In the genomic region with DNA sequence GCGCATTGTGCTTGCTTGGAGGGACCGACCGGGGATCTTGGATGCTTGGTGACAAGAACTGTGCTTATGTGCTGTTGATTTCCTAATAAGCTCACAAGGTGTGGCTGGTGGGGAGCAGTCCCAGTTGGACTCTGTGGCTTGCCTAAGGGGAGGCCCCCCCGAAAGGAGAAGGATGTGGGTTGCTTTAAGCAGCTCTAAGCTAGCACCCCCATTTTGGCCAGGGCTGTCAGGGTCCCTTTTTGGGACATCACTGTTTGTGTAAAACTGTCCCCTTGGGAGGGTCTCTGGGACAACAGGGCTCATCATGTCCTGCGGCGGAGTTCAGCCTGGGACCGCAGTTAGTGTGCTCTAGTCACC, we compare ENCODE assay signal across 8 mouse cellular contexts. TPM values are rescaled to one million over a fixed set of nuclear protein-coding genes. Genes with fewer than 3 reads are reported as not detected.
A peak's percentile ranks its signal among the peaks of the same experiment; 100 is the strongest.
DNase-seq lines count a peak whose midpoint lies in the region; ATAC-seq and TF ChIP-seq lines count a peak whose summit lies in the region.

No protein-coding gene starts in this region.

- peak; percentile 20; the same call in 1 of the 2 replicates for ATAC-seq in limb, embryonic 15.5 days (ENCODE audit: insufficient number of reproducible peaks, low FRiP score, low TSS enrichment, low read depth)

- H3K4me1 ChIP-seq in testis, adult 2 months (ENCODE audit: control insufficient read depth, insufficient read depth, low read length) = peaks cover 5% of the 10 kb centered on the region; the same call in 1 of the 2 replicates
- peaks cover 5% of the 10 kb centered on the region for H3K4me1 ChIP-seq in limb, embryonic 15.5 days

- H3K36me3 ChIP-seq in testis, adult 2 months (ENCODE audit: control insufficient read depth, insufficient read depth, low read length) = no peaks in the 10 kb centered on the region
- H3K36me3 ChIP-seq in limb, embryonic 15.5 days = no peaks in the 10 kb centered on the region

- 67% methylated on average over 7 of the region's 7 CpGs for WGBS in limb, embryonic 15.5 days

- 0 out of 2 replicates have a peak overlapping the region, but pooled peaks have one; percentile 40 for H3K9ac ChIP-seq in limb, embryonic 15.5 days

- TF ChIP-seq POLR2A in testis, adult 2 months (IDR thresholded peaks at IDR 0.05; ENCODE audit: control insufficient read depth, low read depth, low read length) = no peak

- H3K4me3 ChIP-seq in gastrocnemius, adult 2 months = peak overlapping the region; percentile 65
- H3K4me3 ChIP-seq in testis, adult 2 months (ENCODE audit: control insufficient read depth, low read depth, low read length) = peak overlapping the region; percentile 71
- H3K4me3 ChIP-seq in limb, embryonic 15.5 days = peak overlapping the region; percentile 42

- no peak for TF ChIP-seq CTCF in gastrocnemius, adult 2 months (IDR thresholded peaks at IDR 0.05)
- no peak for TF ChIP-seq CTCF in testis, adult 2 months (IDR thresholded peaks at IDR 0.05; ENCODE audit: control insufficient read depth, insufficient read depth, insufficient replicate concordance, low read depth, low read length)

- no peaks in the 10 kb centered on the region for H3K9me3 ChIP-seq in limb, embryonic 15.5 days

- DNase-seq in gastrocnemius, adult 2 months = no peak
- DNase-seq in gastrocnemius, postnatal 14 days = no peak
- DNase-seq in testis, postnatal 14 days (ENCODE audit: low spot score) = no peak
- DNase-seq in spleen, adult 18-20 months = no peak
- DNase-seq in left cerebral cortex, postnatal 10 days (ENCODE audit: extremely low spot score in 1 of 2, low spot score in 2 of 2) = no peak
- DNase-seq in spleen, postnatal 36 days (ENCODE audit: low spot score in 2 of 2) = no peak

- intact Hi-C loops in gastrocnemius, adult 2 months (cut with DNase I) = loop anchor here (2.0 kb wide), 2 partner anchors 100 to 160 kb away; no protein-coding TSS in a partner anchor
- intact Hi-C loops in gastrocnemius, postnatal 14 days (cut with DNase I; ENCODE audit: low total_unique reads) = loop anchor here (2.0 to 5.0 kb wide), 2 partner anchors 100 to 160 kb away; no protein-coding TSS in a partner anchor
- intact Hi-C loops in left cerebral cortex, postnatal 10 days (cut with DNase I) = loop anchor here (2.0 to 10.0 kb wide), 3 partner anchors 98 to 228 kb away; no protein-coding TSS in a partner anchor

- no peaks in the 10 kb centered on the region for H3K27me3 ChIP-seq in testis, adult 2 months (ENCODE audit: control insufficient read depth, insufficient read depth, low read length)
- H3K27me3 ChIP-seq in limb, embryonic 15.5 days = peaks cover 18% of the 10 kb centered on the region

- peak overlapping the region; percentile 88 for H3K4me2 ChIP-seq in limb, embryonic 15.5 days

- H3K27ac ChIP-seq in gastrocnemius, adult 2 months = no peak overlapping the region
- H3K27ac ChIP-seq in testis, adult 2 months (ENCODE audit: control insufficient read depth, insufficient read depth, low read depth, low read length) = no peak overlapping the region
- no peak overlapping the region for H3K27ac ChIP-seq in limb, embryonic 15.5 days

RNA-seq across cellular contexts. Expression of a gene that starts 51.4 kb away (rescaled TPM):
- 1 to 10 TPM; 6.8 to 8.1 TPM for total RNA-seq in gastrocnemius, adult 2 months (2021)
- 1 to 10 TPM; 8.1 to 9.6 TPM for total RNA-seq in gastrocnemius, postnatal 14 days (2021)
- 51.9 and 53.9 TPM in 2 replicates for polyA plus RNA-seq in testis, adult 2 months (2012; rRNA removed)
- 25.1 and 29.2 TPM in 2 replicates for polyA plus RNA-seq in limb, embryonic 15.5 days (2015; fragmentation: Nextera tagmentation; extraction: Ambion mirVana)
- total RNA-seq in left cerebral cortex, postnatal 10 days (2021) = 1 to 10 TPM; 2.6 to 4.2 TPM
